Mouse (Mus musculus) testis, adult 2 months (tissue): ENCODE results near the gene Lce1e. TPM values are rescaled to one million over a fixed set of nuclear protein-coding genes. Genes with fewer than 3 reads are reported as not detected.

Experiments used
- H3K27ac ChIP-seq: fragments of 200-500 bp; 2 replicates; pipeline ENCODE4 v1.5.1; 2012; ENCODE audit warnings: low read depth, low read length; ENCODE audit not compliant: control insufficient read depth, insufficient read depth
- H3K27me3 ChIP-seq: fragments of 200-500 bp; 2 replicates; pipeline ENCODE4 v1.6.1; 2012; ENCODE audit warnings: mild to moderate bottlenecking, low read length, moderate library complexity; ENCODE audit not compliant: control insufficient read depth, insufficient read depth
- H3K36me3 ChIP-seq: fragments of 200-500 bp; 2 replicates; pipeline ENCODE4 v1.6.1; 2012; ENCODE audit warnings: mild to moderate bottlenecking, low read length; ENCODE audit not compliant: control insufficient read depth, insufficient read depth
- H3K4me1 ChIP-seq: fragments of 200-500 bp; 2 replicates; pipeline ENCODE4 v1.6.1; 2012; ENCODE audit warnings: low read length; ENCODE audit not compliant: control insufficient read depth, insufficient read depth
- H3K4me3 ChIP-seq: fragments of 200-500 bp; 2 replicates; pipeline ENCODE4 v1.5.1; 2012; ENCODE audit warnings: low read depth, mild to moderate bottlenecking, low read length, moderate library complexity, mixed read lengths; ENCODE audit not compliant: control insufficient read depth
- CTCF ChIP-seq: fragments of 200-500 bp; IDR thresholded peaks from 2 replicates; pipeline ENCODE4 v1.5.1; 2012; ENCODE audit warnings: low read depth, mild to moderate bottlenecking, inconsistent platforms, low read length, moderate library complexity; ENCODE audit not compliant: control insufficient read depth, insufficient read depth, insufficient replicate concordance
- POLR2A ChIP-seq: fragments of 200-500 bp; IDR thresholded peaks from 2 replicates; pipeline ENCODE4 v1.6.1; 2012; ENCODE audit warnings: low read depth, mild to moderate bottlenecking, inconsistent platforms, low read length, moderate library complexity; ENCODE audit not compliant: control insufficient read depth
- polyA plus RNA-seq: library from polyadenylated mRNA; depleted of rRNA; stranded (reverse); fragments of >200 nt; gene quantifications from 2 replicates; pipeline ENCODE4 v1.2.3, GENCODE M21; 2012; rRNA removed

Lce1e gene
- not detected in 2 replicates for polyA plus RNA-seq

GRCm38 (mm10) chr3:92708974-92709373, at the start of gene Lce1e:
Gene Lce1e (minus strand): TSS chr3:92709074.
- H3K27ac ChIP-seq, result no peak within 1 kb of the TSS
- H3K36me3 ChIP-seq, result no peaks in the 10 kb centered on the region
- H3K4me3 ChIP-seq, result no peak within 1 kb of the TSS
- no peaks in the 10 kb centered on the region for H3K27me3 ChIP-seq
- no peak for TF ChIP-seq POLR2A
- TF ChIP-seq CTCF, result no peak
- H3K4me1 ChIP-seq, result no peaks in the 10 kb centered on the region

DNA sequence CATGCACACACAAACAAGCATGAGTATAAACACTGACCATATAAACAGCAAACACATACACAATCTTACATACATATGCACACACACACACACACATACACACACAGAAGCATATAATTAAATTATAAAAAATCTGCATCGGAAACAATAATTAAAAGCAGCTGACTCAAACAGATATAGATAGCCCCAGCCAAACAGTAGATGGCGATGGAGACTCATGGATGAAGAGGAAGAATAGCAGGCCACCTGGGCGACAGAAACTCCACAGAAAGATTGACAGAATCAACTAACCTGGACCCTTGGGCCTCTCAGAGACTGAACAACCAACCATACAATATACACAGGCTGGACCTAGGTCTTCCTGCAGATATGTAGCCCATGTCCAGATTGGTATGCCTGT, 44.3 kb upstream of the Lce1e start:
- no peak overlapping the region for H3K27ac ChIP-seq
- no peaks in the 10 kb centered on the region for H3K27me3 ChIP-seq
- no peak for TF ChIP-seq CTCF
- H3K36me3 ChIP-seq, result no peaks in the 10 kb centered on the region
- no peak overlapping the region for H3K4me3 ChIP-seq
- no peaks in the 10 kb centered on the region for H3K4me1 ChIP-seq

DNA sequence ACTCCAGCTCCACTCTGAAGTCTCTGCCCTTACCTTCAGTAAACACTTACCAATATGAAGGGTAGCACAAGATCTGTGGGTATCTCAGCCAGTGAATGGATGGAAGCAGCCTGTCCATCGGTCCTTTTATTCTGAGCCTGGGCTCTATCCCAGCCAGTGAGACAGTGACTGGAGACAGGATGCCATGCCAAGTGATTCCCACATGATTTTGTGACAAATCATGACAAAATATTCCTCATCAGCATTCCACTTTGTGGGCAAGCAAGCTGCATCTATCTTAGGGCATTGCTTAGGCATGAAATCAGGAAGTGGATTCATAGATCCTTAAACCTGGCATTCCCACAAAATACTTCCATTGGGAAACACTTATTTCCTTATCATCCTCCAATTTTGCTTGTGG, 43.4 kb upstream of the Lce1e start, which contains the start of gene Lce1g:
Gene Lce1g (minus strand): TSS at position 101 of the 400 bp plus-strand sequence.
- TF ChIP-seq POLR2A (no peak), CTCF (no peak)

DNA sequence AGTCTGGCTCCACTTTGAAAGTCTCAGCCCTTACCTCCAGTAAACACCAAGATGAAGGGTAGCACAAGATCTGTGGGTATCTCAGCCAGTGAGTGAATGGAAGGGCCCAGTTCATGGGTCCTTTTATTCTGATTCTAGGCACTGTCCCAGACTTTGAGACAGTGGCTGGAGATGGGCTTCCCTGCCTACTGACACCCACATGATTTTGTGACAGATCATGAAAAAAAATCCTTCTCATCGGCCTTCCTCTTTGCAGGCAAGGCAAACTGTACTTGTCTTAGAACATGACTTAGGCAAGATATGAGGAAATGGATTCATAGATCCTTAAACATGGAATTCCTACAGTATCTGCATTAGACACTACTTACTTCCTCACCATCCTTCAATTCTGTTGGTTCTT, 30.1 kb upstream of the Lce1e start, which contains the start of gene Gm38119:
Gene Gm38119 (minus strand): TSS at position 101 of the 400 bp plus-strand sequence.
- no peaks in the 10 kb centered on the region for H3K4me1 ChIP-seq
- H3K27me3 ChIP-seq, result no peaks in the 10 kb centered on the region
- TF ChIP-seq POLR2A (no peak), CTCF (no peak)
- H3K27ac ChIP-seq, result no peak within 1 kb of the TSS
- no peaks in the 10 kb centered on the region for H3K36me3 ChIP-seq
- no peak within 1 kb of the TSS for H3K4me3 ChIP-seq

More for the DNA sequence above, 43.4 kb upstream of the Lce1e start, which contains the start of gene Lce1g:
- H3K4me3 ChIP-seq, result no peak within 1 kb of the TSS
- no peak within 1 kb of the TSS for H3K27ac ChIP-seq
- no peaks in the 10 kb centered on the region for H3K36me3 ChIP-seq
- no peaks in the 10 kb centered on the region for H3K4me1 ChIP-seq
- H3K27me3 ChIP-seq, result no peaks in the 10 kb centered on the region

DNA sequence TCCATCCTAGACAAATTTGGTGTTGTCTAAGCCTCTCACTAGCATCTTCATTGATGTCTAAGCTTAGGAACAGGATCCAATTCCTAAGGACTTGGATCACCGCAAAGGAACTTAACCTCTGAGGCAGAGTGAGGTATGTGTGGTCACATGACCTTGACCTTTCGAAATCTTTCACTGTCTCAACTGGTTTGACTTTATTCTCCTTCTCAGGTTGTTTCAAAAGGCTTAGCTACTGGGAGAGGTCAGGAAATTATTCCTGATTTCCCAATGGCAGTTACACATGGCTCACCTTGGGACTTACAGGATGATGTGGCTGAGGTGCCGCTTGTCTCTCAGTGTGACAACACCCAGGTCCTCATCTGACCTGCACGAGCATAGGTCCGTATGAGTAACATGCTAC, 13.8 kb upstream of the Lce1e start:
- Histone ChIP-seq H3K27ac (no peak overlapping the region), H3K27me3 (no peaks in the 10 kb centered on the region), H3K36me3 (no peaks in the 10 kb centered on the region), H3K4me1 (no peaks in the 10 kb centered on the region), H3K4me3 (no peak overlapping the region)
- TF ChIP-seq CTCF (no peak), POLR2A (no peak)

- Histone ChIP-seq H3K4me3 (no peak within 1 kb of the TSS), H3K27ac (no peak within 1 kb of the TSS), H3K36me3 (no peaks in the 10 kb centered on the region), H3K27me3 (no peaks in the 10 kb centered on the region), H3K4me1 (no peaks in the 10 kb centered on the region)
- TF ChIP-seq POLR2A (no peak), CTCF (no peak)
Measured at GRCm38 (mm10) chr3:92720250-92720649, 11.4 kb upstream of the Lce1e start, which contains the start of gene Lce1f. Gene Lce1f (minus strand): TSS chr3:92720350.

GRCm38 (mm10) chr3:92715122-92715521, 6.2 kb upstream of the Lce1e start:
- H3K4me1 ChIP-seq, result no peaks in the 10 kb centered on the region
- H3K27ac ChIP-seq, result no peak overlapping the region
- H3K4me3 ChIP-seq, result no peak overlapping the region
- H3K36me3 ChIP-seq, result no peaks in the 10 kb centered on the region
- TF ChIP-seq POLR2A, result no peak
- no peak for TF ChIP-seq CTCF
- no peaks in the 10 kb centered on the region for H3K27me3 ChIP-seq

DNA sequence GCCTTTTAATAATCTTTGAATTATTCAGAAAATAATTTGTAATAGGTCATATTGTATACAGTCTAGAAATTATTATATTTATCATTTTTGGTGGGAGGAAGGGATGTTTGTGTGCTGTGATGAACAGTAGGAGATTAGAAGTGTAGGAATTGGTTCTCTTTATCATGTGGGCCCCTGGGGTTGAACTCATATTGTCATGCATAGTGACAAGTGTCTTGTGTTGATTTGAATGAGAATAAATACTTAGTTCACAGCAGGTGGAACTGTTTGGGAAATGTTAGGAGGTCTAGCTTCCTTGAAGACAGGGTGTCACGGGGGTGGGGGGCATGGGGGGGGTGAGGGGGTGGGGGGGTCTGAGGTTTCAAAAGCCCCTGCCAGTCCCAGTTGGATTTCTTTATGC, 14.3 kb downstream of the Lce1e start:
- Histone ChIP-seq H3K4me3 (no peak overlapping the region), H3K4me1 (no peaks in the 10 kb centered on the region), H3K27ac (no peak overlapping the region), H3K36me3 (no peaks in the 10 kb centered on the region), H3K27me3 (no peaks in the 10 kb centered on the region)
- no peak for TF ChIP-seq CTCF
- TF ChIP-seq POLR2A, result no peak
